In the genomic region with DNA sequence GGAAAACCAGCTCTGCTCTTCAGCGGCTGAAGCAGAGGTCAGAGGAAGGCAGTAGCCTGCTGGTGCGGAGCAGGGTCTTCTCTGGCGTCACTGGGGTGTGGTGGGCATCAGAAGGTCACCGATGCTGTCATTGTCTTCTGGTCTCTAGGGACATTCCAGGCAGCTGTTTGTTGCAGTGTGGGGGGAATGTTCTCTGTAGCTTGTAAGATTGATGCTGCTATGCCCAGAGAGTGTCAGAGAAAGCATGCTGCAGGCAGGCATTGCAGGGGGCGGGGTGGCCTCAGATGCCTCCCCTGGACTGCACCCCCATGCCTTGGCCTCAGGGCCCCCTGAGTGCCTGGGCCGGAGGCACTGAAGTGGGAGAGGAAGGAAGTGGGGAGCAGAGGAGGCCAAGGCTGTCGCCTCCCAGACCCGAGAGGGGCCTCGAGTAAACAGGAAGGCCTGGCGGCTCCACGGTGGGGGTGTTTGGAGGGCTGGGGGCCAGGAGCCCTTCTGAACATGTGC, we compare ENCODE assay signal across 8 mouse cellular contexts. TPM values are rescaled to one million over a fixed set of nuclear protein-coding genes. Genes with fewer than 3 reads are reported as not detected.
DNase-seq lines count a peak whose midpoint lies in the region; ATAC-seq lines count a peak whose summit lies in the region.

No protein-coding gene starts in this region.

- peak overlapping the region; percentile 80 for H3K27ac ChIP-seq in brown adipose tissue, adult 24 weeks (replicated peaks; ENCODE audit: low read depth, low read length)
- peak overlapping the region; percentile 67; the same call in 1 of the 2 replicates for H3K27ac ChIP-seq in limb, embryonic 12.5 days

- peak; percentile 17 for DNase-seq in CD4-positive, CD25-positive, alpha-beta regulatory T cell, adult 2 months (ENCODE audit: low read depth, low spot score)
- DNase-seq in heart, postnatal 4 days, result peak; percentile 77
- peak; percentile 51 for DNase-seq in naive thymus-derived CD4-positive, alpha-beta T cell, adult 2 months (ENCODE audit: low read depth)
- DNase-seq in cerebellum, postnatal 36 days, result no peak
- no peak for DNase-seq in left cerebral cortex, adult 11 months (ENCODE audit: low spot score)

- no peaks in the 10 kb centered on the region for H3K9me3 ChIP-seq in limb, embryonic 12.5 days

- no peak for ATAC-seq in CD4-positive, CD25-positive, alpha-beta regulatory T cell, adult 4 months
- ATAC-seq in limb, embryonic 12.5 days (ENCODE audit: insufficient number of reproducible peaks, insufficient read depth, low FRiP score, low TSS enrichment, low read depth), result no peak; the same call in 1 of the 2 replicates

- H3K36me3 ChIP-seq in limb, embryonic 12.5 days, result no peaks in the 10 kb centered on the region; the same call in 1 of the 2 replicates

- no peak overlapping the region for H3K9ac ChIP-seq in limb, embryonic 12.5 days (replicated peaks)

- H3K27me3 ChIP-seq in limb, embryonic 12.5 days, result no peaks in the 10 kb centered on the region

- H3K4me2 ChIP-seq in limb, embryonic 12.5 days, result no peak overlapping the region

- no peak overlapping the region for H3K4me3 ChIP-seq in brown adipose tissue, adult 24 weeks (ENCODE audit: insufficient read depth, low read depth, low read length)
- no peak overlapping the region for H3K4me3 ChIP-seq in limb, embryonic 12.5 days (replicated peaks)

- H3K4me1 ChIP-seq in brown adipose tissue, adult 24 weeks (ENCODE audit: control insufficient read depth, insufficient read depth, insufficient read length, low read length), result peaks cover 41% of the 10 kb centered on the region
- H3K4me1 ChIP-seq in limb, embryonic 12.5 days (replicated peaks), result peaks cover 19% of the 10 kb centered on the region

- 23% methylated on average over 11 of the region's 11 CpGs for WGBS in limb, embryonic 12.5 days

RNA-seq across cellular contexts. Expression of gene Eng, which starts 8.6 kb away (rescaled TPM):
- not detected for polyA plus RNA-seq in CD4-positive, CD25-positive, alpha-beta regulatory T cell, adult 4 months (2017; shearing (Covaris generic))
- 22.4 and 28.7 TPM in 2 replicates for polyA plus RNA-seq in brown adipose tissue, adult 24 weeks (2012; ENCODE audit: insufficient read depth, insufficient read length, missing spikeins)
- 100 to 1,000 TPM; 149 to 162 TPM for total RNA-seq in heart, postnatal 4 days (2021)
- 24.7 and 25.7 TPM in 2 replicates for polyA plus RNA-seq in limb, embryonic 12.5 days (2016; fragmentation: Nextera tagmentation; extraction: Ambion mirVana)

RNA-seq across cellular contexts. Expression of gene Ak1, which starts 16.3 kb away (rescaled TPM):
- not detected for polyA plus RNA-seq in CD4-positive, CD25-positive, alpha-beta regulatory T cell, adult 4 months (2017; shearing (Covaris generic))
- polyA plus RNA-seq in brown adipose tissue, adult 24 weeks (2012; ENCODE audit: insufficient read depth, insufficient read length, missing spikeins), result 87.5 and 109 TPM in 2 replicates
- 100 to 1,000 TPM; 405 to 424 TPM for total RNA-seq in heart, postnatal 4 days (2021)
- 34.3 and 34.4 TPM in 2 replicates for polyA plus RNA-seq in limb, embryonic 12.5 days (2016; fragmentation: Nextera tagmentation; extraction: Ambion mirVana)

RNA-seq across cellular contexts. Expression of gene St6galnac6, which starts 38.3 kb away (rescaled TPM):
- 1 to 10 TPM; 3.1 to 4.7 TPM for polyA plus RNA-seq in CD4-positive, CD25-positive, alpha-beta regulatory T cell, adult 4 months (2017; shearing (Covaris generic))
- 79.5 and 87.3 TPM in 2 replicates for polyA plus RNA-seq in brown adipose tissue, adult 24 weeks (2012; ENCODE audit: insufficient read depth, insufficient read length, missing spikeins)
- total RNA-seq in heart, postnatal 4 days (2021), result 10 to 100 TPM; 77.5 to 82.7 TPM
- 23.4 and 23.7 TPM in 2 replicates for polyA plus RNA-seq in limb, embryonic 12.5 days (2016; fragmentation: Nextera tagmentation; extraction: Ambion mirVana)

RNA-seq across cellular contexts. Expression of gene St6galnac4, which starts 50.9 kb away (rescaled TPM):
- 10 to 100 TPM; 25.2 to 38.6 TPM for polyA plus RNA-seq in CD4-positive, CD25-positive, alpha-beta regulatory T cell, adult 4 months (2017; shearing (Covaris generic))
- 2.4 and 3.0 TPM in 2 replicates for polyA plus RNA-seq in brown adipose tissue, adult 24 weeks (2012; ENCODE audit: insufficient read depth, insufficient read length, missing spikeins)
- 10 to 100 TPM; 31.6 to 38.6 TPM for total RNA-seq in heart, postnatal 4 days (2021)
- 29.8 and 29.9 TPM in 2 replicates for polyA plus RNA-seq in limb, embryonic 12.5 days (2016; fragmentation: Nextera tagmentation; extraction: Ambion mirVana)

Comparison
In these comparisons a context has a peak if more than half of its experiments do, and no peak if none do; other contexts are left out.
1. DNase-seq: peak in CD4-positive, CD25-positive, alpha-beta regulatory T cell, adult 2 months (single experiment), heart, postnatal 4 days (single experiment) and naive thymus-derived CD4-positive, alpha-beta T cell, adult 2 months (single experiment); none in cerebellum, postnatal 36 days (0 of 2) and left cerebral cortex, adult 11 months (single experiment).
2. RNA of gene Eng, which starts 8.6 kb away (polyA plus RNA-seq): 24.7 to 25.7 TPM in limb, embryonic 12.5 days and 22.4 to 28.7 TPM in brown adipose tissue, adult 24 weeks; not detected in CD4-positive, CD25-positive, alpha-beta regulatory T cell, adult 4 months; every median in the first group is over 10 times any median in the second.
3. RNA of gene Ak1, which starts 16.3 kb away (polyA plus RNA-seq): 87.5 to 109 TPM in brown adipose tissue, adult 24 weeks and 34.3 to 34.4 TPM in limb, embryonic 12.5 days; not detected in CD4-positive, CD25-positive, alpha-beta regulatory T cell, adult 4 months; every median in the first group is over 10 times any median in the second.